Comparison of ENCODE assay signal across 33 mouse cellular contexts in the genomic region with DNA sequence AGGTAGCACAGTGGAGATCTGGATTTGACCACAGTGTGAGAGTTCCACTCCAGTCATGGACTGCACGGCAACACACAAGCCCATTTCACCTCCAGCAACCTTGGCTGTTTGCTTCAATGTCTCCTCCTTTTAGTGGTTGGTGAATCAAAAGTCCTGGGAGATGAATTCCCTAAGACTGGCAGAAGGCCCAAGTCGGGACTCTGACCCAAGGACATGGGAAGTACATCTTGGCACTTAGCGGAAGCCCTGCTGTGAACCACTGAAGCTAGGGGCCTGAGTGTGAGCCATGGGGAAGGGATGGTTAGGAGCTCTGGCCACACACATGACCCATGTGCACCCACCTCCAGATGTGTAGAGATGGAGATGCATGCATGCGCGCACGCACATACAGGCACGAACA. TPM values are rescaled to one million over a fixed set of nuclear protein-coding genes. Genes with fewer than 3 reads are reported as not detected.
DNase-seq lines count a peak whose midpoint lies in the region; ATAC-seq and TF ChIP-seq lines count a peak whose summit lies in the region.
"Had no signal": no experiment of that assay in that cellular context is flagged by ENCODE, and none has a peak within 500 bp of the region (broad histone marks: within the 10 kb centered on the region; RNA-seq: fewer than 3 reads in every experiment).

No protein-coding gene starts in this region.

- H3K4me3 ChIP-seq in erythroblast, embryonic 14.5 days (replicated peaks), result peak overlapping the region; percentile 29
- peak overlapping the region in 1 of 2 experiments; percentile 24; a peak in 3 of 4 replicates for H3K4me3 ChIP-seq in liver, embryonic 14.5 days (ENCODE audit: insufficient read depth in 1 of 2, low read depth in 2 of 2, low read length in 2 of 2)
- H3K4me3 ChIP-seq: embryonic facial prominence, embryonic 13.5 days; forebrain, embryonic 12.5 days; heart, embryonic 13.5 days; limb, embryonic 10.5 days; limb, embryonic 15.5 days; megakaryocyte, embryonic 14.5 days; midbrain, embryonic 12.5 days; myocyte; neural tube, embryonic 12.5 days had no signal

- 82% methylated on average over 7 of the region's 7 CpGs for WGBS in liver, embryonic 14.5 days (ENCODE audit: insufficient replicate concordance)

- DNase-seq in adrenal gland, postnatal 36 days, result peak; percentile 62 to 66
- DNase-seq in liver, embryonic 14.5 days (ENCODE audit: low read depth in 3 of 3, low spot score in 3 of 3), result no peak
- no peak for DNase-seq in c-Kit-positive CD71-positive TER-119-positive erythroid progenitor cells, embryonic 14.5 days (ENCODE audit: low spot score)
- DNase-seq in gastrocnemius, adult 8-10 months (ENCODE audit: low spot score in 2 of 2), result no peak
- DNase-seq: B cell, adult 2 months; cerebellum, adult 18-20 months; forebrain, postnatal 0 days; gastrocnemius, postnatal 10 days; heart, postnatal 10 days; kidney, adult 9 months; kidney, postnatal 10 days; lung, postnatal 4 days; retina, postnatal 1 day; right cerebral cortex, postnatal 14 days had no signal

- no peaks in the 10 kb centered on the region; the same call in 1 of the 2 replicates for H3K4me1 ChIP-seq in erythroblast, embryonic 14.5 days (ENCODE audit: control insufficient read depth)
- H3K4me1 ChIP-seq in liver, embryonic 14.5 days (replicated peaks; ENCODE audit: control insufficient read depth in 2 of 2, insufficient read depth in 2 of 2, low read length in 1 of 2), result peaks cover 0 to 7% of the 10 kb centered on the region in 2 experiments; a peak in 2 of 4 replicates
- H3K4me1 ChIP-seq: embryonic facial prominence, embryonic 13.5 days; forebrain, embryonic 12.5 days; limb, embryonic 15.5 days; midbrain, embryonic 12.5 days; neural tube, embryonic 12.5 days had no signal

- no peaks in the 10 kb centered on the region for H3K9me3 ChIP-seq in erythroblast, embryonic 14.5 days (ENCODE audit: control insufficient read depth, low read length)
- H3K9me3 ChIP-seq in liver, embryonic 14.5 days (ENCODE audit: control insufficient read depth, low read length), result no peaks in the 10 kb centered on the region
- H3K9me3 ChIP-seq: embryonic facial prominence, embryonic 13.5 days; forebrain, embryonic 12.5 days; heart, embryonic 13.5 days; limb, embryonic 10.5 days; limb, embryonic 15.5 days; megakaryocyte, embryonic 14.5 days; midbrain, embryonic 12.5 days; neural tube, embryonic 12.5 days had no signal

- H3K27me3 ChIP-seq in erythroblast, embryonic 14.5 days (ENCODE audit: control insufficient read depth), result no peaks in the 10 kb centered on the region
- H3K27me3 ChIP-seq in liver, embryonic 14.5 days (ENCODE audit: control insufficient read depth, insufficient read depth, low read length), result no peaks in the 10 kb centered on the region
- H3K27me3 ChIP-seq: embryonic facial prominence, embryonic 13.5 days; forebrain, embryonic 12.5 days; limb, embryonic 15.5 days; neural tube, embryonic 12.5 days had no signal

- H3K9ac ChIP-seq in liver, embryonic 14.5 days (replicated peaks), result no peak overlapping the region
- H3K9ac ChIP-seq: embryonic facial prominence, embryonic 13.5 days; forebrain, embryonic 12.5 days; forebrain, postnatal 0 days; heart, embryonic 13.5 days; hindbrain, embryonic 14.5 days; limb, embryonic 15.5 days; midbrain, embryonic 12.5 days; neural tube, embryonic 12.5 days had no signal

- TF ChIP-seq CTCF in liver, embryonic 14.5 days (IDR thresholded peaks at IDR 0.05; ENCODE audit: low read depth), result no peak

- no peak overlapping the region for H3K27ac ChIP-seq in liver, embryonic 14.5 days
- H3K27ac ChIP-seq: embryonic facial prominence, embryonic 13.5 days; forebrain, embryonic 12.5 days; heart, embryonic 13.5 days; hindbrain, embryonic 14.5 days; limb, embryonic 10.5 days; limb, embryonic 15.5 days; midbrain, embryonic 12.5 days; neural tube, embryonic 12.5 days had no signal

- ATAC-seq in erythroblast, adult 5-6 weeks (replicated peaks; ENCODE audit: low FRiP score, poor library complexity, severe bottlenecking), result no peak
- ATAC-seq in liver, embryonic 14.5 days (ENCODE audit: insufficient read depth), result no peak
- ATAC-seq: activated CD4-positive, CD25-positive, alpha-beta regulatory T cell, adult 4 months; forebrain, postnatal 0 days; intestine, postnatal 0 days; lung, postnatal 0 days had no signal

- no peak for TF ChIP-seq EP300 in liver, embryonic 14.5 days (IDR thresholded peaks at IDR 0.05; ENCODE audit: low read depth)

- H3K36me3 ChIP-seq in erythroblast, embryonic 14.5 days (ENCODE audit: control insufficient read depth), result no peaks in the 10 kb centered on the region; the same call in 1 of the 2 replicates
- H3K36me3 ChIP-seq in liver, embryonic 14.5 days (replicated peaks; ENCODE audit: control insufficient read depth, insufficient read depth, low read depth), result no peaks in the 10 kb centered on the region
- H3K36me3 ChIP-seq: embryonic facial prominence, embryonic 13.5 days; forebrain, embryonic 12.5 days; heart, embryonic 13.5 days; limb, embryonic 10.5 days; limb, embryonic 15.5 days; midbrain, embryonic 12.5 days; neural tube, embryonic 12.5 days had no signal

- H3K4me2 ChIP-seq in liver, embryonic 14.5 days (ENCODE audit: low read depth), result peak overlapping the region; percentile 37
- H3K4me2 ChIP-seq: embryonic facial prominence, embryonic 13.5 days; forebrain, embryonic 12.5 days; heart, embryonic 13.5 days; hindbrain, embryonic 14.5 days; limb, embryonic 15.5 days; midbrain, embryonic 12.5 days; neural tube, embryonic 12.5 days had no signal

RNA-seq across cellular contexts. Expression of a gene that starts 0.9 kb away (rescaled TPM):
- polyA plus RNA-seq in erythroblast, embryonic 14.5 days (2012), result 0.02 and 0.07 TPM in 2 replicates
- 1.0 TPM in 1 of 2 replicates, not detected in the other for total RNA-seq in erythroblast, adult 5-6 weeks (2015; ENCODE audit: low replicate concordance)
- 0.70 TPM in 1 of 2 replicates, not detected in the other for total RNA-seq in erythroblast, adult 5-6 weeks (2017; ENCODE audit: low replicate concordance)
- total RNA-seq in adrenal gland, postnatal 36 days (2021), result 1 to 10 TPM; 1.2 to 2.3 TPM
- 11.9 and 14.4 TPM in 2 replicates for polyA plus RNA-seq in liver, embryonic 14.5 days (2012; rRNA removed)
- 9.8 and 10.7 TPM in 2 replicates for polyA plus RNA-seq in liver, embryonic 14.5 days (2014; fragmentation: Nextera tagmentation; extraction: Ambion mirVana)
- total RNA-seq in gastrocnemius, adult 8-10 months (2022), result under 1 TPM in 1 of 4 experiments, not detected in 3; 0.11 TPM
- total RNA-seq: heart, adult 8-10 months; hematopoietic stem cell, adult 5-6 weeks; left cerebral cortex, postnatal 10 days; midbrain, postnatal 0 days had no signal
- polyA plus RNA-seq: activated CD4-positive, CD25-positive, alpha-beta regulatory T cell, adult 4 months had no signal

RNA-seq across cellular contexts. Expression of a gene that starts 27.5 kb away (rescaled TPM):
- polyA plus RNA-seq in erythroblast, embryonic 14.5 days (2012), result 0.01 TPM in 1 of 2 replicates, not detected in the other
- 0.42 and 9.0 TPM in 2 replicates for total RNA-seq in erythroblast, adult 5-6 weeks (2015; ENCODE audit: low replicate concordance)
- total RNA-seq in erythroblast, adult 5-6 weeks (2017; ENCODE audit: low replicate concordance), result 0.28 and 1.0 TPM in 2 replicates
- total RNA-seq in adrenal gland, postnatal 36 days (2021), result 1 to 10 TPM in 1 of 2 experiments, under 1 TPM in 1; 0.76 to 1.4 TPM
- 0.26 and 0.29 TPM in 2 replicates for polyA plus RNA-seq in liver, embryonic 14.5 days (2012; rRNA removed)
- polyA plus RNA-seq in liver, embryonic 14.5 days (2014; fragmentation: Nextera tagmentation; extraction: Ambion mirVana), result 0.37 and 0.52 TPM in 2 replicates
- not detected for total RNA-seq in gastrocnemius, adult 8-10 months (2022)
- polyA plus RNA-seq: forebrain, embryonic 12.5 days; limb, embryonic 10.5 days; midbrain, embryonic 12.5 days; neural tube, embryonic 12.5 days had no signal

RNA-seq across cellular contexts. Expression of a gene that starts 39.2 kb away (rescaled TPM):
- polyA plus RNA-seq in erythroblast, embryonic 14.5 days (2012), result 0.07 and 0.10 TPM in 2 replicates
- 1.0 TPM in 1 of 2 replicates, not detected in the other for total RNA-seq in erythroblast, adult 5-6 weeks (2015; ENCODE audit: low replicate concordance)
- 0.98 and 2.0 TPM in 2 replicates for total RNA-seq in erythroblast, adult 5-6 weeks (2017; ENCODE audit: low replicate concordance)
- total RNA-seq in adrenal gland, postnatal 36 days (2021), result 10 to 100 TPM; 78.2 to 96.3 TPM
- polyA plus RNA-seq in liver, embryonic 14.5 days (2012; rRNA removed), result 7.1 and 8.7 TPM in 2 replicates
- 3.0 and 3.3 TPM in 2 replicates for polyA plus RNA-seq in liver, embryonic 14.5 days (2014; fragmentation: Nextera tagmentation; extraction: Ambion mirVana)
- total RNA-seq in gastrocnemius, adult 8-10 months (2022), result 10 to 100 TPM in 1 of 4 experiments, 1 to 10 TPM in 3; 5.9 to 10.3 (median 8.2) TPM

Comparison
In these comparisons a context has a peak if more than half of its experiments do, and no peak if none do; other contexts are left out.
1. DNase-seq: peak in adrenal gland, postnatal 36 days (2 of 2); none in liver, embryonic 14.5 days (0 of 3), c-Kit-positive CD71-positive TER-119-positive erythroid progenitor cells, embryonic 14.5 days (single experiment) and gastrocnemius, adult 8-10 months (0 of 2).
2. RNA of a gene that starts 39.2 kb away (total RNA-seq): 78.2 to 96.3 TPM in adrenal gland, postnatal 36 days; 5.9 to 10.3 TPM in gastrocnemius, adult 8-10 months and 0.98 to 2.0 TPM in erythroblast, adult 5-6 weeks; every median in the first group is over 4 times any median in the second.